Mouse (Mus musculus): Measurements from ENCODE around the gene Dcaf6.
A peak's percentile ranks its signal among the peaks of the same experiment; 100 is the strongest.

DNA sequence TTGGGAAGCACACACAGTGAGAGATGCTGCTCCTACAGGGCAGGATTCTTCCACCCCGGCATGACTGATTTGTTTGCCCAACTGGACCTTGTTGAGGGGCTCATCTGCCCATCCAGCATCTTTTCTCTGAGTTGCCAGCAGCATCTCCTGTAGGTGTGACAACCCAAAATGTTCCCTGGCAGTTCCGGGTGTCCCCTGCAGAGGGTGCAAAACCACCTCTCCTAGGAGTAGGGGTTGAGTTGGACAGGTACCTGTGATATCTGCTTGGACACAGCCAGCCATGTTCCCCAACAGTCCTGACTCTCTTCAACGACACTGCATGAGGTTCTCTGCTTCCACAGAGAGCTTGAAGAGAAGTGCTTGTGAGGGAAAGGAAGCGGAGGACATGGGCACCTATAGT, 170.4 kb downstream of the Dcaf6 start:
- TF ChIP-seq POLR2A (IDR thresholded peaks at IDR 0.05; ENCODE audit: borderline replicate concordance, insufficient read depth, low read length), result no peak
- 0 out of 2 replicates have a peak, but pooled peaks have one; percentile 8 for TF ChIP-seq CTCF (IDR thresholded peaks at IDR 0.05; ENCODE audit: borderline replicate concordance, insufficient read depth, low read depth, low read length)
